Mouse (Mus musculus): ENCODE data around the gene B4galt2. TPM values are rescaled to one million over a fixed set of nuclear protein-coding genes. Genes with fewer than 3 reads are reported as not detected.

B4galt2 gene
- total RNA-seq, 4 experiments from 2014 or later, result 4.2 to 5.1 (median 4.4) TPM

DNA sequence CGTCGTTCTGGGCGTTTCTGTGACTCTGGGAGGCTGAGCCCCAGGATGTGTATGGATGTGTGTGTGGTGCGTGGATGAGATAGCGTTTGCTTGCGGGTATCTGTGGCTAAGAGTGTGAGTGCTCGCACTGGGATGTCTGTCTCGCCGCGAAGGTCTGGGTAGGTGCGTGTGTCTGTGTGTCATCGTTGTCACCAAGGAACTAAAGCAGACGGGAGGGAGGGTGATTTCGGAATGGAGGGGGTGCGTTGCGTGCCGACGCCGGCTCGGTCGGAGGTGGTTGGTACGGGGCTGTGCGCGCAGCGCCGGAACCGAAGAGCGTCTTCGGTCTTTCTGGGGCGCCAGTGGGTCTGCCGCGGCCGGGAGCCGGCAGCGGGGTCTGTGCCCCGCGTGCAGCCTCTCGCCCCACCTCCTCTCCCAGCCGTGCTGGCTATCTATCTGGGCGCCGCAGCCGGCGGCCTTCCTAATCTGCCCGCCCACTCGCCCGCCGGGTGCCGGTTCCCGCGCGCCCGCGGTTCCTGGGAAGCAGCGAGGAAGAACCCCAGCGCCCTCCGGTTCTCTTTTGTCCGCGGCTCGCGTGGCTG is 47.7 kb downstream of the B4galt2 start:
- no peak for DNase-seq (ENCODE audit: low spot score)

DNA sequence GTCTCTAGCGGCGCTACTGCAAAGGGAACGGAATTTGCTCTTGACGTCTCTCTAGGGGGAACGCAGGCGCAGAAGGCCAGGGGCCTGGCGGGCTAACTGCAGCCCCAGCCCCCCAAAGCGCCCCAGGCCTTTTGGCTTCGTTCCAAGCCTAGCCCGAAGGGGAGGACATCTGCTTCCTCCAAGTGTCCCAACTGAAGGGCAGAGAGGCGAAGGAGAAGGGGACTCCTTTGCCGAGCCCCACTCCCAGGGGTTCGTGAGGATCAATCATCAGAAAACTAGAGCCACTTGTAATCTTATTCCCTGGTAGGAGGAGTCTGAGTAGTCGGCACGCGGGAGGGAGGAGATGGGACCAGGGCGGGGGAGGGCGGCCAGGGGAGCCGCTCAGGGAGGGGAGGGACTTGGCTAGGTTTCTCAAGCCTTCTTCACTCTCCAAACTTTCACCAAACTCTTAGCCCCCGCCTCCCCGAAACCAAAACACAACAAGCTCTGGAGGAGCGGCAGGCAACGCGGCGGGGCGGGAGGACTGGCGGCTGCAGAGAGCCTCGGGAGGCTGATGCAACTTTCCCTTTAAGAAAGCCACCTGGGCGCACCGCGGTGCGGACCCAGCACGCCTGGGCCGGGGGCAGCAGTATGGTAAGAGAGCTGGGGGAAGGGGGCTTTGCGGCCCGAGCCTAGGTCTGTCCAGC is 48.3 kb downstream of the B4galt2 start:
- DNase-seq (ENCODE audit: low spot score), result peak; percentile 61

DNA sequence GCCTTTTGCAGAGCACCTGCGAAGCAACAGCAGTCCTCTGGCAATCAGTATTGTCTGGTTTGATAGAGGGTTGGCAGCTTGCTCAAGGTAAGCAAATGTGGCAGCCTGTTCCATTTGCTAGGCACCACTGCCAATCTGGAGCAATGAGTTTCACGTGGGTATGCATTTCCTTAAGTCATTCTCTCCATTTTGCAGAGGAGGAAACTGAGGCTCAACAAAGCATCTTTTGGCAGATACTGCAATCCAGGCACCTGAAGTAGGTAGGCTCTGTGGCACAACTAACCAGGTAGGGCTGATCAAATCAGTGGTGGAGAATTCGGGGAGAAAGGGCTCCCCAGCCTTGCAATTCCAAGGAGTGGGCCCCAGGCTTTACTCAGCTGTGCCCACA is 48.8 kb downstream of the B4galt2 start, which contains the start of gene Slc6a9:
Gene Slc6a9 (plus strand): TSS at position 50 of the 388 bp plus-strand sequence.
- no peak for DNase-seq (ENCODE audit: low spot score)

DNA sequence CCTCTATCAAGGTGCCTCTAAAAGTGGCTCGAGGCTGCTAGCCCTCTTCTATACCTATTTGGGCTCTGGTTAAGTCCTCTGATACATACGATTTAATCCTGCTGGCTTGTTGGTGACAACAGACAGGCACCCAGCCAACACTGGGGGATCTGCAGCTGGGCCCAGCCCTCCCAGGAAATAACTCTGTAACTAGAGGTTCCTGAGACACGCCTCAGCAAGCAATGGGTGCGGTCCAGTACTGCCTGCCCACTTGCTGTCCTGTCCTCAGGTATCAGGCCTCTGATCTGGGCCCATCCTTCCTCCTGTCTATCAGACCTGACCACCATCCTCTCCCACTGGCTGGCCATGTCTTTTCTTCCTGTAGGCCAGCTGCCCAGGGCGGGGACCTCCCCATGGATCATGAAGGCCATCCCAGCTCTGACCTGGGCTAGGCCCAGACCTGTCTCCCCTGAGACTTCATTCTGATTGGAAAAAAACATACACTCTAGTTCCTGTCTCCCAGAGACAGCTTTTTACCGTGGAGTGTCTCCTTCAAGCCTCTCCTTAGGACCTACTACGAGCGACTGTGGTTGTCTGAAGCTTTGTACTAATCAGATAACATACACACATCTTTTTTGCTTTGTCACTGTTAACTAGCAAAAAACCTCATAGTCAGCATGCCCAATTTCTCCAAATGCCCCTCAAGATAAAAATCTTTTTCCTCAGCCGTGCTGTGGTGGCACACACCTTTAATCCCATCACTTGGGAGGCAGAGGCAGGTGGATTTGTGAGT is 51.2 kb downstream of the B4galt2 start:
- peak; percentile 30 for DNase-seq (ENCODE audit: low spot score)

- DNase-seq (ENCODE audit: low spot score), result no peak
Observed at GRCm38 (mm10) chr4:117831499-117831898, 51.8 kb downstream of the B4galt2 start.

DNA sequence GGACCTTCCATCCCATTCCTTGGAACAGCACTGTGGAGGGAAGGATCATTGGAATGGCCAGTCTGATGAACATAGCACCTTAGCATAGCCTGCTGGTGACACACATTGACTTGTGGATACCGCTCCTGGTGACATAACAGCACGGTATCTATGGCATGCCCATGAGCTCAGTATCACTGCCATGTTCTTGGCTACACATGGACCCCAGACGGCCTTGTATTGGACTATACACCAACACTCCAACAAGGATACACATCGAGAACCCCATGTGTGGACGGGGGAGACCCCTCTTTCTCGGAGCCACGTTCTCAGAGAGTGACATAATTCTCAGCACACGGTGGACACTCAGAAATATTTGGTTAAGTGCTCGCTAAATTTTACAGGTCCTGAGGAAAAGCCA is 52.5 kb downstream of the B4galt2 start:
- no peak for DNase-seq (ENCODE audit: low spot score)

- DNase-seq (ENCODE audit: low spot score), result peak; percentile 73
Observed at GRCm38 (mm10) chr4:117830124-117830551, 53.1 kb downstream of the B4galt2 start.

DNA sequence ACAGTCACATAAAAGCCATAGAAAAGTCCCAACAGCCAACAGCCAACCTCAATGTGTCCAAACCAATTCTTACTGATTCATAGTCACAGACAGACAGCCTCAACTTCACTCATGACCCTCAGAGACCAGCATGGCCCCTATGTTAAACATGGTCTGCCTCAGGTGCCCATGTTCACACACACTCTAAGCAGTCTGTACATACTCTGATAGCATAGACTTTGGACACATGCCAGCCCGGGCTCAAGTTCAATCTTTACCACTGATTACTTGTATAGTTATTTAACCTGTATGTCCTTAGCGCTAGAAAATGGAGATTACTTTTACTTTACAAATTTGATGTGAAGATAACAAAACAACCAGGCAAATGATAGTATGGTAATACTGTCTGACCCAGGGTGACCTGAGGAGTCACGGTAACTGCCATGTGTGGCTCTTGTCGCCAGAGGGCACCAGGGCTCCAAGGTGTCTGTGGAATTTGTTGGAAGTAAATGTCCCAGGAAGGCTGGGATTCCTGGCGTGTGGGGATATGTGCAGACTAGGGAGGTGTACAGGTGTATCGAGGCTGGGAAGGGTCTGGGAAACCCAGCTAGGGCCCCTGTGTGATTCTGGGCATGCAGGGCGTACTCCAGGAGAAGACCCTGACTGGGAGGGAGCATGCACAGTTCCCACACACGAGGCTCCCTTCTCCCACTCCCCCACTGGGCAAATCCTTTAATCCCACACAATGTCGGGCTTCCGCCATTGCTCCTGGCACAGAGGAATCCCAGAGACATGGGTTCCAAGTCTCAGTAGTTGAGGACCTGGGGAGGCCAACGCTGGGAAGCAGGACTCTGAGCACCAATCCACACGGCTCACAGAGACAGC is 53.8 kb downstream of the B4galt2 start:
- peak; percentile 78 for DNase-seq (ENCODE audit: low spot score)

- DNase-seq (ENCODE audit: low spot score), result no peak
Observed at GRCm38 (mm10) chr4:117828572-117829145, 54.6 kb downstream of the B4galt2 start.

Other genes with a start within 250 kb of the B4galt2 start
- 10 to 100 TPM; 15.9 to 23.7 (median 20.9) TPM for gene Dmap1, start 201.2 kb downstream of the B4galt2 start, total RNA-seq (2022)
- gene Gm12845, start 159.1 kb downstream of the B4galt2 start, total RNA-seq (2022), result not detected
- gene Klf17, start 117.8 kb downstream of the B4galt2 start, total RNA-seq (2022), result not detected
- 1 to 10 TPM; 1.7 to 2.3 (median 2.2) TPM for gene Slc6a9, start 49.0 kb downstream of the B4galt2 start, total RNA-seq (2022)
- under 1 TPM in 2 of 4 experiments, not detected in 2; 0.25 to 0.50 TPM for gene Ccdc24, start 10.9 kb downstream of the B4galt2 start, total RNA-seq (2022)
- gene Atp6v0b, start 3.8 kb upstream of the B4galt2 start, total RNA-seq (2022), result 100 to 1,000 TPM; 108 to 133 (median 121) TPM
- 1 to 10 TPM; 3.4 to 4.1 (median 3.9) TPM for gene Dph2, start 8.5 kb upstream of the B4galt2 start, total RNA-seq (2022)
- gene Ipo13, start 31.5 kb upstream of the B4galt2 start, total RNA-seq (2022), result 10 to 100 TPM; 58.9 to 86.0 (median 75.4) TPM
- under 1 TPM in 1 of 4 experiments, not detected in 3; 0.34 TPM for gene Artn, start 46.3 kb upstream of the B4galt2 start, total RNA-seq (2022)

Data from heart, adult 8-10 months (tissue).